Mouse (Mus musculus): ENCODE results near the gene Stra6. TPM values are rescaled to one million over a fixed set of nuclear protein-coding genes. Genes with fewer than 3 reads are reported as not detected.

The Stra6 gene
- polyA plus RNA-seq, 2 experiments: 0.07 TPM; not detected in 1

DNA sequence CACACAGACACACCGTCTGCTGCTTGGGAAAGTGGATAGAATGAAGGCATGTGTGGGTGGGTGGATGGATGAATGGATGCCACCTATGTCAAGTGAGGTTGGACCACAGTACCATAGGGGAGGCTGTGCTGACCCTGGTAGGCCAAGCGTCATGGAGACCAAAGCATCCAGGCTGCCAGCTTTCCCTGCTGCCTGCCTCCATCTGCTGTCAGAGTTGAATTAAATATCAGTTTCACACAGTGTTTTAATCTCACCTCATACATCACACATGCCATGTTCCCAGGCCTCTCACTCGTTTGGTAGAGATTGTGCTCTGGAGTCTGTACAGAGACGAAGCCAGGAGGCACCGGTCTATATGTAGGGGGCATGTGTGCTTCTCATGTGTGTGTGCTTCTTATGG is 47.2 kb downstream of the Stra6 start:
- Histone ChIP-seq H3K4me1 (replicated peaks; ENCODE audit: control insufficient read depth in 2 of 2, insufficient read depth in 2 of 2, low read length in 1 of 2) (peaks cover 0 to 1% of the 10 kb centered on the region in 2 experiments; a peak in 2 of 4 replicates), H3K27me3 (ENCODE audit: control insufficient read depth, insufficient read depth, low read length) (peaks cover 18% of the 10 kb centered on the region), H3K4me2 (ENCODE audit: low read depth) (no peak overlapping the region), H3K4me3 (ENCODE audit: insufficient read depth in 1 of 2, low read depth in 2 of 2, low read length in 2 of 2) (no peak overlapping the region), H3K9me3 (ENCODE audit: control insufficient read depth, low read length) (no peaks in the 10 kb centered on the region), H3K9ac (replicated peaks) (no peak overlapping the region), H3K36me3 (replicated peaks; ENCODE audit: control insufficient read depth, insufficient read depth, low read depth) (no peaks in the 10 kb centered on the region), H3K27ac (no peak overlapping the region)
- 67% methylated on average over 5 of the region's 5 CpGs for WGBS (ENCODE audit: insufficient replicate concordance)
- DNase-seq (ENCODE audit: low read depth in 3 of 3, low spot score in 3 of 3) (no peak), ATAC-seq (ENCODE audit: insufficient read depth) (no peak)
- TF ChIP-seq CTCF (IDR thresholded peaks at IDR 0.05; ENCODE audit: low read depth) (no peak), EP300 (IDR thresholded peaks at IDR 0.05; ENCODE audit: low read depth) (no peak)

DNA sequence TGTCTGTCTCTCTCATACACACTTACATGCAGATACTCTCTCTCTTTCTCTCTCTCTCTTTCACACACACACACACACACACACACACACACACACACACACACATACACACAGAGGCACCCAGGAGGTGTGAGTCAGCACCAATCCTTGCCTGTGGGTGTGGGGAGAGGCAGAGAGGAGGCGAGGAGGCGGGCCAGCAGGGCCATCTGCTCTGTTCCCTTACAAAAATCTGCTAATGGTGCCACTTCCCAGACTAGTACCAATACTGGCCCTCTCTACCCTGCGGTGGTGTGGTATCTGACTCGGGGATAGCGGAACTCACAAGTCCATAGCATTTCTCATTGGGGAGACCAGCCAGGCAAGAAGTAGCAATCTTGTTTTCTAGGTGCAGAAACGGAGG is 47.8 kb downstream of the Stra6 start:
- WGBS (ENCODE audit: insufficient replicate concordance): 42% methylated on average over 6 of the region's 6 CpGs
- no peak overlapping the region for H3K4me3 ChIP-seq (ENCODE audit: insufficient read depth in 1 of 2, low read depth in 2 of 2, low read length in 2 of 2)
- H3K9me3 ChIP-seq (ENCODE audit: control insufficient read depth, low read length): no peaks in the 10 kb centered on the region
- no peaks in the 10 kb centered on the region for H3K36me3 ChIP-seq (replicated peaks; ENCODE audit: control insufficient read depth, insufficient read depth, low read depth)
- no peak for DNase-seq (ENCODE audit: low read depth in 3 of 3, low spot score in 3 of 3)
- TF ChIP-seq CTCF (IDR thresholded peaks at IDR 0.05; ENCODE audit: low read depth): no peak
- TF ChIP-seq EP300 (IDR thresholded peaks at IDR 0.05; ENCODE audit: low read depth): no peak
- no peak overlapping the region for H3K9ac ChIP-seq (replicated peaks)
- H3K27me3 ChIP-seq (ENCODE audit: control insufficient read depth, insufficient read depth, low read length): peaks cover 18% of the 10 kb centered on the region
- ATAC-seq (ENCODE audit: insufficient read depth): no peak
- H3K4me1 ChIP-seq (replicated peaks; ENCODE audit: control insufficient read depth in 2 of 2, insufficient read depth in 2 of 2, low read length in 1 of 2): peaks cover 0 to 6% of the 10 kb centered on the region in 2 experiments; a peak in 2 of 4 replicates
- no peak overlapping the region for H3K27ac ChIP-seq
- H3K4me2 ChIP-seq (ENCODE audit: low read depth): no peak overlapping the region

DNA sequence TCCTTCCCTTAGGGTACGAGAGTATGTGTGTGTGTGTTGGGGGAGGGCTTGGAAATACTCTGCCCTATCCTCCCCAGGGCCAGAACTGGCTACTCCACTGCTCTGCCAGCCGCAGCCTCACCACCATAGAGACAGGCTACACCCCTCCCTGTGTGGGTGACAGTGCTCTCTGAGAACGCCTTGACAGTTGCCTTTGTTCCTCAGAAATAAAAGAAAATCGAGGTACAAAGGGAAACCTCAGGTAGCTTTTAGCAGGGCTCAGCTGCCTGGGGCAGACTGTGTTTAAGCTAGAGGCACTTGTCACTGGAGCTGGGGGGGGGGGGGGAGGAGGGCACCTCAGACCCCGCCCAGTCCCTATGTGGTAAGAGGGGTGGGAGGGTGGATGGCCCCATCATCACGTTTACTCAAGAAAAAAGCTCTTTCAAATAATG is 48.7 kb downstream of the Stra6 start:
- WGBS (ENCODE audit: insufficient replicate concordance): 18% methylated on average over 6 of the region's 6 CpGs
- DNase-seq (ENCODE audit: low read depth in 3 of 3, low spot score in 3 of 3) (no peak), ATAC-seq (ENCODE audit: insufficient read depth) (no peak)
- Histone ChIP-seq H3K27me3 (ENCODE audit: control insufficient read depth, insufficient read depth, low read length) (peaks cover 18% of the 10 kb centered on the region), H3K9ac (replicated peaks) (no peak overlapping the region), H3K4me2 (ENCODE audit: low read depth) (no peak overlapping the region), H3K36me3 (replicated peaks; ENCODE audit: control insufficient read depth, insufficient read depth, low read depth) (no peaks in the 10 kb centered on the region), H3K27ac (no peak overlapping the region), H3K4me3 (ENCODE audit: insufficient read depth in 1 of 2, low read depth in 2 of 2, low read length in 2 of 2) (no peak overlapping the region), H3K4me1 (replicated peaks; ENCODE audit: control insufficient read depth in 2 of 2, insufficient read depth in 2 of 2, low read length in 1 of 2) (peaks cover 0 to 6% of the 10 kb centered on the region in 2 experiments; a peak in 2 of 4 replicates), H3K9me3 (ENCODE audit: control insufficient read depth, low read length) (no peaks in the 10 kb centered on the region)
- TF ChIP-seq CTCF (IDR thresholded peaks at IDR 0.05; ENCODE audit: low read depth) (no peak), EP300 (IDR thresholded peaks at IDR 0.05; ENCODE audit: low read depth) (no peak)

- WGBS (ENCODE audit: insufficient replicate concordance): 10% methylated on average over 6 of the region's 6 CpGs
- peaks cover 18% of the 10 kb centered on the region for H3K27me3 ChIP-seq (ENCODE audit: control insufficient read depth, insufficient read depth, low read length)
- H3K36me3 ChIP-seq (replicated peaks; ENCODE audit: control insufficient read depth, insufficient read depth, low read depth): no peaks in the 10 kb centered on the region
- peaks cover 0 to 6% of the 10 kb centered on the region in 2 experiments; a peak in 2 of 4 replicates for H3K4me1 ChIP-seq (replicated peaks; ENCODE audit: control insufficient read depth in 2 of 2, insufficient read depth in 2 of 2, low read length in 1 of 2)
- no peak for ATAC-seq (ENCODE audit: insufficient read depth)
- no peaks in the 10 kb centered on the region for H3K9me3 ChIP-seq (ENCODE audit: control insufficient read depth, low read length)
- H3K4me2 ChIP-seq (ENCODE audit: low read depth): no peak overlapping the region
- H3K4me3 ChIP-seq (ENCODE audit: insufficient read depth in 1 of 2, low read depth in 2 of 2, low read length in 2 of 2): no peak overlapping the region
- H3K9ac ChIP-seq (replicated peaks): no peak overlapping the region
- no peak for TF ChIP-seq EP300 (IDR thresholded peaks at IDR 0.05; ENCODE audit: low read depth)
- no peak for TF ChIP-seq CTCF (IDR thresholded peaks at IDR 0.05; ENCODE audit: low read depth)
- no peak overlapping the region for H3K27ac ChIP-seq
- no peak for DNase-seq (ENCODE audit: low read depth in 3 of 3, low spot score in 3 of 3)
These were observed 49.3 kb downstream of the Stra6 start for GRCm38 (mm10) chr9:58112866-58113278.

DNA sequence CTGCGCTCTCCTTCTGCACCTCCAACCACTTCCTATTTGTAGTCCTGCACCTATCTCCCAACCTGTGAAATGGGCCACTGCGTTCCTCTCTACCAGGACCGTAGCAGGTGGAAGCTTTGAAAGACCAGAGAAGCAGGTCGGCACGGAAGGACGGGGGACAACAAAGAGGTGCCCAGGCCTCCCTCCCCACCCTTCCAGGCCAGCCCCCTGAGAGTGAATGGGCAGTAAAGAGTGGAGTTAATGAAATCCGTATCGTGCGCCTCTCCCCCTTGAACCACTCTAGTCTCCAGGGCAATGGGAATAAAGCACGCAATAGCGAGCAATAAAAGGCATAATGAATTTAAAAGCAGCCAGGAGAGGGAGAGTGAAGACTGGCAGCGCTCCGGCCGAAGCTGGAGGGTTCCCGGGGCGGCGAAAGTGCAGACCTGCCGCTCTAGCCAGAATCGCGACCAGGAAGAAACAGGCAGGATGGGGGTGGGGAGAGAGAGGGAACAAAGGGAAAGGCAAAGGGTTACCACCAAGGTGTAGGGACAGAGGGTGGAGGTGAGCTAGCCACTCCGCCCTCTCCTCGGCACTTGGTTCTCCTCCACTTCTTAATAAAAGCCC is 49.8 kb downstream of the Stra6 start:
- 4% methylated on average over 22 of the region's 22 CpGs for WGBS (ENCODE audit: insufficient replicate concordance)
- TF ChIP-seq CTCF (IDR thresholded peaks at IDR 0.05; ENCODE audit: low read depth): no peak
- TF ChIP-seq EP300 (IDR thresholded peaks at IDR 0.05; ENCODE audit: low read depth): no peak
- Histone ChIP-seq H3K9me3 (ENCODE audit: control insufficient read depth, low read length) (no peaks in the 10 kb centered on the region), H3K4me1 (replicated peaks; ENCODE audit: control insufficient read depth in 2 of 2, insufficient read depth in 2 of 2, low read length in 1 of 2) (peaks cover 0 to 6% of the 10 kb centered on the region in 2 experiments; a peak in 2 of 4 replicates), H3K4me3 (ENCODE audit: insufficient read depth in 1 of 2, low read depth in 2 of 2, low read length in 2 of 2) (no peak overlapping the region), H3K27ac (no peak overlapping the region), H3K36me3 (replicated peaks; ENCODE audit: control insufficient read depth, insufficient read depth, low read depth) (no peaks in the 10 kb centered on the region), H3K9ac (replicated peaks) (no peak overlapping the region), H3K4me2 (ENCODE audit: low read depth) (no peak overlapping the region), H3K27me3 (ENCODE audit: control insufficient read depth, insufficient read depth, low read length) (peaks cover 18% of the 10 kb centered on the region)
- DNase-seq (ENCODE audit: low read depth in 3 of 3, low spot score in 3 of 3) (no peak), ATAC-seq (ENCODE audit: insufficient read depth) (no peak)

Measured in liver, embryonic 14.5 days (tissue).